Mouse (Mus musculus): Measurements from ENCODE around the gene Gp9.

Gp9 gene

GRCm38 (mm10) chr6:87787108-87787890 lies 9.4 kb downstream of the Gp9 start:
- no peak for DNase-seq (ENCODE audit: low spot score)

GRCm38 (mm10) chr6:87788266-87788895 lies 10.5 kb downstream of the Gp9 start:
- DNase-seq (ENCODE audit: low spot score), result no peak

- DNase-seq (ENCODE audit: low spot score), result no peak
Observed at GRCm38 (mm10) chr6:87788896-87789587, 11.2 kb downstream of the Gp9 start.

GRCm38 (mm10) chr6:87789791-87790190 lies 11.9 kb downstream of the Gp9 start:
- DNase-seq (ENCODE audit: low spot score), result no peak

GRCm38 (mm10) chr6:87790779-87791480 lies 13.1 kb downstream of the Gp9 start:
- no peak for DNase-seq (ENCODE audit: low spot score)

- no peak for DNase-seq (ENCODE audit: low spot score)
Observed at GRCm38 (mm10) chr6:87791826-87792225, 14.0 kb downstream of the Gp9 start.

- no peak for DNase-seq (ENCODE audit: low spot score)
Observed at GRCm38 (mm10) chr6:87793821-87794510, 16.1 kb downstream of the Gp9 start.

- DNase-seq (ENCODE audit: low spot score), result no peak
Observed at GRCm38 (mm10) chr6:87795385-87796150, 17.7 kb downstream of the Gp9 start.

GRCm38 (mm10) chr6:87796251-87796880 lies 18.5 kb downstream of the Gp9 start:
- no peak for DNase-seq (ENCODE audit: low spot score)

GRCm38 (mm10) chr6:87797321-87797720 lies 19.4 kb downstream of the Gp9 start:
- DNase-seq (ENCODE audit: low spot score), result no peak

- DNase-seq (ENCODE audit: low spot score), result no peak
Observed at GRCm38 (mm10) chr6:87799576-87799975, 21.7 kb downstream of the Gp9 start.

- DNase-seq (ENCODE audit: low spot score), result no peak
Observed at GRCm38 (mm10) chr6:87802462-87802861, 24.6 kb downstream of the Gp9 start.

- DNase-seq (ENCODE audit: low spot score), result no peak
Observed at GRCm38 (mm10) chr6:87804036-87804435, 26.2 kb downstream of the Gp9 start.

- no peak for DNase-seq (ENCODE audit: low spot score)
Observed at GRCm38 (mm10) chr6:87804886-87805285, 27.0 kb downstream of the Gp9 start.

- DNase-seq (ENCODE audit: low spot score), result no peak
Observed at GRCm38 (mm10) chr6:87805448-87805847, 27.6 kb downstream of the Gp9 start.

- no peak for DNase-seq (ENCODE audit: low spot score)
Observed at GRCm38 (mm10) chr6:87806028-87806427, 28.2 kb downstream of the Gp9 start.

GRCm38 (mm10) chr6:87806857-87807256 lies 29.0 kb downstream of the Gp9 start:
- DNase-seq (ENCODE audit: low spot score), result no peak

GRCm38 (mm10) chr6:87807735-87808440 lies 30.0 kb downstream of the Gp9 start:
- DNase-seq (ENCODE audit: low spot score), result no peak

- DNase-seq (ENCODE audit: low spot score), result no peak
Observed at GRCm38 (mm10) chr6:87808521-87808920, 30.6 kb downstream of the Gp9 start.

GRCm38 (mm10) chr6:87809144-87809543 lies 31.3 kb downstream of the Gp9 start:
- no peak for DNase-seq (ENCODE audit: low spot score)
